Mouse (Mus musculus) embryonic facial prominence, embryonic 11.5 days (tissue): Measurements from ENCODE around the gene Nr1h4. TPM values are rescaled to one million over a fixed set of nuclear protein-coding genes. Genes with fewer than 3 reads are reported as not detected.
A peak's percentile ranks its signal among the peaks of the same experiment; 100 is the strongest.

Experiments
- ATAC-seq: fragments of 200-750 bp; cut with Nextera tagmentation; replicated peaks from 2 replicates; pipeline ENCODE4 v1.8.0; 2017; ENCODE audit warnings: low read depth; ENCODE audit not compliant: insufficient number of reproducible peaks, low FRiP score, low TSS enrichment
- DNase-seq: peaks from one replicate; pipeline ENCODE4 v3.0.0-alpha.2; 2015; ENCODE audit warnings: low spot score
- H3K27ac ChIP-seq: fragments of 300-500 bp; sonication (generic); replicated peaks from 2 replicates; pipeline ENCODE4 v1.5.1; 2014; ENCODE audit warnings: mild to moderate bottlenecking, low read depth, low read length, control low read depth
- H3K27me3 ChIP-seq: fragments of 300-500 bp; sonication (generic); 2 replicates; pipeline ENCODE4 v1.6.1; 2014; ENCODE audit warnings: mild to moderate bottlenecking, low read length, moderate library complexity, mixed read lengths; ENCODE audit not compliant: control insufficient read depth, insufficient read depth
- H3K36me3 ChIP-seq: fragments of 300-500 bp; sonication (generic); replicated peaks from 2 replicates; pipeline ENCODE4 v1.6.1; 2014; ENCODE audit warnings: low read depth, mild to moderate bottlenecking, low read length, moderate library complexity, mixed read lengths; ENCODE audit not compliant: control insufficient read depth, insufficient read depth
- H3K4me1 ChIP-seq: fragments of 300-500 bp; sonication (generic); 2 replicates; pipeline ENCODE4 v1.6.1; 2014; ENCODE audit warnings: low read length, mixed read lengths; ENCODE audit not compliant: control insufficient read depth, insufficient read depth
- H3K4me2 ChIP-seq: fragments of 300-500 bp; sonication (generic); 2 replicates; pipeline ENCODE4 v1.6.1; 2014; ENCODE audit warnings: low read depth, mild to moderate bottlenecking, control low read depth, low read length, moderate library complexity
- H3K4me3 ChIP-seq: fragments of 300-500 bp; sonication (generic); 2 replicates; pipeline ENCODE4 v1.5.1; 2014; ENCODE audit warnings: low read depth, low read length, control low read depth
- H3K9ac ChIP-seq: fragments of 300-500 bp; sonication (generic); replicated peaks from 2 replicates; pipeline ENCODE4 v1.6.1; 2014; ENCODE audit warnings: mild to moderate bottlenecking, control low read depth, low read length
- H3K9me3 ChIP-seq: fragments of 300-500 bp; sonication (generic); replicated peaks from 2 replicates; pipeline ENCODE4 v1.6.1; 2016; ENCODE audit warnings: mild to moderate bottlenecking, low read length, inconsistent platforms, mixed read lengths; ENCODE audit not compliant: control insufficient read depth
- WGBS: fragments of 180-500 bp; shearing (Covaris S2); extraction: QIAGEN DNeasy Blood & Tissue Kit; methylation state at CpG from one replicate; pipeline ENCODE4 v1.1.7; 2014; 5-methylcytosine and 5-hydroxymethylcytosine counted together
- polyA plus RNA-seq: library from polyadenylated mRNA; unstranded; fragments of >200 nt; fragmentation: Nextera tagmentation; extraction: Ambion mirVana; gene quantifications from 2 replicates; pipeline ENCODE4 v1.2.1, GENCODE M21; 2014

Nr1h4 gene
- polyA plus RNA-seq, 1 experiment from 2014 or later = not detected

- Histone ChIP-seq H3K4me2 (no peak overlapping the region), H3K27ac (no peak overlapping the region), H3K27me3 (no peaks in the 10 kb centered on the region), H3K9me3 (no peaks in the 10 kb centered on the region), H3K4me1 (no peaks in the 10 kb centered on the region), H3K36me3 (no peaks in the 10 kb centered on the region), H3K4me3 (no peak overlapping the region), H3K9ac (no peak overlapping the region)
- 86% methylated on average over 4 of the region's 4 CpGs for WGBS
- DNase-seq (no peak), ATAC-seq (no peak)
Measured at GRCm38 (mm10) chr10:89464760-89465405, 68.5 kb downstream of the Nr1h4 start.

GRCm38 (mm10) chr10:89462890-89463289, 70.5 kb downstream of the Nr1h4 start:
- H3K27ac ChIP-seq = no peak overlapping the region
- no peaks in the 10 kb centered on the region for H3K36me3 ChIP-seq
- ATAC-seq (no peak), DNase-seq (no peak)
- H3K4me3 ChIP-seq = no peak overlapping the region
- no peaks in the 10 kb centered on the region for H3K4me1 ChIP-seq
- no peaks in the 10 kb centered on the region for H3K27me3 ChIP-seq
- WGBS = 76% methylated on average over 11 of the region's 11 CpGs
- no peak overlapping the region for H3K4me2 ChIP-seq
- H3K9me3 ChIP-seq = no peaks in the 10 kb centered on the region
- H3K9ac ChIP-seq = no peak overlapping the region

GRCm38 (mm10) chr10:89461856-89462507, 71.4 kb downstream of the Nr1h4 start:
- H3K4me1 ChIP-seq = no peaks in the 10 kb centered on the region
- peak; percentile 67; the same call in 1 of the 2 replicates for ATAC-seq
- peak; percentile 95 for DNase-seq
- no peak overlapping the region for H3K27ac ChIP-seq
- H3K36me3 ChIP-seq = no peaks in the 10 kb centered on the region
- H3K27me3 ChIP-seq = no peaks in the 10 kb centered on the region
- no peak overlapping the region for H3K4me3 ChIP-seq
- H3K4me2 ChIP-seq = no peak overlapping the region
- H3K9ac ChIP-seq = no peak overlapping the region
- no peaks in the 10 kb centered on the region for H3K9me3 ChIP-seq
- WGBS = 23% methylated on average over 14 of the region's 14 CpGs

- 91% methylated on average over 11 of the region's 11 CpGs for WGBS
- DNase-seq = no peak
Measured at GRCm38 (mm10) chr10:89460972-89461371, 72.4 kb downstream of the Nr1h4 start.

GRCm38 (mm10) chr10:89458770-89459169, 74.6 kb downstream of the Nr1h4 start:
- Histone ChIP-seq H3K36me3 (no peaks in the 10 kb centered on the region), H3K27me3 (no peaks in the 10 kb centered on the region), H3K9me3 (no peaks in the 10 kb centered on the region), H3K4me3 (no peak overlapping the region), H3K27ac (no peak overlapping the region), H3K4me1 (no peaks in the 10 kb centered on the region), H3K9ac (no peak overlapping the region), H3K4me2 (no peak overlapping the region)
- WGBS = 83% methylated on average over 3 of the region's 3 CpGs
- DNase-seq = no peak
- ATAC-seq = no peak

More at GRCm38 (mm10) chr10:89460972-89461371, 72.4 kb downstream of the Nr1h4 start:
- no peaks in the 10 kb centered on the region for H3K36me3 ChIP-seq
- H3K27me3 ChIP-seq = no peaks in the 10 kb centered on the region
- H3K9me3 ChIP-seq = no peaks in the 10 kb centered on the region
- no peak for ATAC-seq
- H3K4me2 ChIP-seq = no peak overlapping the region
- no peak overlapping the region for H3K9ac ChIP-seq
- no peak overlapping the region for H3K27ac ChIP-seq
- no peak overlapping the region for H3K4me3 ChIP-seq
- no peaks in the 10 kb centered on the region for H3K4me1 ChIP-seq

- ATAC-seq (no peak), DNase-seq (no peak)
- H3K9ac ChIP-seq = no peak overlapping the region
- H3K27me3 ChIP-seq = no peaks in the 10 kb centered on the region
- 80% methylated on average over 3 of the region's 3 CpGs for WGBS
- no peaks in the 10 kb centered on the region for H3K4me1 ChIP-seq
- no peaks in the 10 kb centered on the region for H3K9me3 ChIP-seq
- H3K36me3 ChIP-seq = no peaks in the 10 kb centered on the region
- no peak overlapping the region for H3K4me2 ChIP-seq
- no peak overlapping the region for H3K4me3 ChIP-seq
- no peak overlapping the region for H3K27ac ChIP-seq
Measured at GRCm38 (mm10) chr10:89453794-89454193, 79.6 kb downstream of the Nr1h4 start.

- no peaks in the 10 kb centered on the region for H3K9me3 ChIP-seq
- H3K36me3 ChIP-seq = no peaks in the 10 kb centered on the region
- H3K4me2 ChIP-seq = no peak overlapping the region
- 85% methylated on average over 15 of the region's 15 CpGs for WGBS
- DNase-seq (no peak), ATAC-seq (no peak)
- H3K27ac ChIP-seq = no peak overlapping the region
- H3K9ac ChIP-seq = no peak overlapping the region
- H3K4me1 ChIP-seq = no peaks in the 10 kb centered on the region
- H3K4me3 ChIP-seq = no peak overlapping the region
- no peaks in the 10 kb centered on the region for H3K27me3 ChIP-seq
Measured at GRCm38 (mm10) chr10:89453068-89453641, 80.2 kb downstream of the Nr1h4 start.

GRCm38 (mm10) chr10:89450411-89450810, 83.0 kb downstream of the Nr1h4 start:
- DNase-seq (no peak), ATAC-seq (no peak)
- 77% methylated on average over 10 of the region's 10 CpGs for WGBS
- no peaks in the 10 kb centered on the region for H3K4me1 ChIP-seq
- H3K4me3 ChIP-seq = no peak overlapping the region
- no peak overlapping the region for H3K27ac ChIP-seq
- no peak overlapping the region for H3K9ac ChIP-seq
- H3K9me3 ChIP-seq = no peaks in the 10 kb centered on the region
- no peaks in the 10 kb centered on the region for H3K27me3 ChIP-seq
- H3K36me3 ChIP-seq = no peaks in the 10 kb centered on the region
- no peak overlapping the region for H3K4me2 ChIP-seq
